Comparison of ENCODE assay signal across 29 mouse cellular contexts in genomic region chr9:85846186-85846585, GRCm38 (mm10). TPM values are rescaled to one million over a fixed set of nuclear protein-coding genes. Genes with fewer than 3 reads are reported as not detected.
A peak's percentile ranks its signal among the peaks of the same experiment; 100 is the strongest.
DNase-seq lines count a peak whose midpoint lies in the region; ATAC-seq and TF ChIP-seq lines count a peak whose summit lies in the region.
"Had no signal": no experiment of that assay in that cellular context is flagged by ENCODE, and none has a peak within 500 bp of the region (broad histone marks: within the 10 kb centered on the region; RNA-seq: fewer than 3 reads in every experiment).

No protein-coding gene starts in this region.

- H3K27me3 ChIP-seq in forebrain, postnatal 0 days (ENCODE audit: insufficient read depth, low read length): peaks cover 8% of the 10 kb centered on the region; the same call in 1 of the 2 replicates
- H3K27me3 ChIP-seq in forebrain, embryonic 11.5 days (ENCODE audit: control insufficient read depth, insufficient read depth, low read length): peaks cover 2% of the 10 kb centered on the region; the same call in 1 of the 2 replicates
- H3K27me3 ChIP-seq in kidney, postnatal 0 days (ENCODE audit: insufficient read depth, low read length): no peaks in the 10 kb centered on the region
- H3K27me3 ChIP-seq in midbrain, embryonic 14.5 days (ENCODE audit: control insufficient read depth, insufficient read depth, low read length): no peaks in the 10 kb centered on the region
- H3K27me3 ChIP-seq in midbrain, embryonic 15.5 days (replicated peaks): no peaks in the 10 kb centered on the region
- no peaks in the 10 kb centered on the region for H3K27me3 ChIP-seq in hindbrain, embryonic 16.5 days (replicated peaks; ENCODE audit: control insufficient read depth, insufficient read depth, low read length)
- H3K27me3 ChIP-seq: embryonic facial prominence, embryonic 15.5 days; limb, embryonic 15.5 days had no signal

- H3K4me1 ChIP-seq in forebrain, postnatal 0 days (ENCODE audit: insufficient read depth): no peaks in the 10 kb centered on the region
- peaks cover 4% of the 10 kb centered on the region; the same call in 1 of the 2 replicates for H3K4me1 ChIP-seq in forebrain, embryonic 11.5 days (replicated peaks; ENCODE audit: control insufficient read depth, insufficient read depth, low read length)
- H3K4me1 ChIP-seq in kidney, postnatal 0 days (replicated peaks; ENCODE audit: insufficient read depth, low read length): peaks cover 4% of the 10 kb centered on the region; the same call in 1 of the 2 replicates
- H3K4me1 ChIP-seq in midbrain, embryonic 14.5 days (ENCODE audit: control insufficient read depth, insufficient read depth, low read length): peaks cover 11% of the 10 kb centered on the region; the same call in 1 of the 2 replicates
- H3K4me1 ChIP-seq in midbrain, embryonic 15.5 days: peaks cover 26% of the 10 kb centered on the region
- peaks cover 11% of the 10 kb centered on the region for H3K4me1 ChIP-seq in hindbrain, embryonic 16.5 days (ENCODE audit: control insufficient read depth, insufficient read depth, low read depth, low read length)

- no peak for ATAC-seq in forebrain, postnatal 0 days
- no peak for ATAC-seq in forebrain, embryonic 11.5 days (replicated peaks; ENCODE audit: low FRiP score)
- ATAC-seq in kidney, postnatal 0 days (replicated peaks; ENCODE audit: low FRiP score, low read depth): no peak
- no peak for ATAC-seq in midbrain, embryonic 14.5 days (ENCODE audit: low FRiP score, low TSS enrichment)
- ATAC-seq in midbrain, embryonic 15.5 days (replicated peaks): no peak
- no peak for ATAC-seq in hindbrain, embryonic 16.5 days
- ATAC-seq: CD4-positive, CD25-positive, alpha-beta regulatory T cell, adult 4 months; intestine, embryonic 16.5 days; lung, postnatal 0 days had no signal

- no peak overlapping the region for H3K27ac ChIP-seq in forebrain, postnatal 0 days (ENCODE audit: low read depth, low read length)
- no peak overlapping the region for H3K27ac ChIP-seq in forebrain, embryonic 11.5 days (ENCODE audit: low read depth, low read length)
- no peak overlapping the region for H3K27ac ChIP-seq in kidney, postnatal 0 days
- no peak overlapping the region for H3K27ac ChIP-seq in midbrain, embryonic 14.5 days (replicated peaks; ENCODE audit: low read depth, low read length)
- H3K27ac ChIP-seq in midbrain, embryonic 15.5 days: no peak overlapping the region
- H3K27ac ChIP-seq in hindbrain, embryonic 16.5 days (ENCODE audit: low read depth, low read length): no peak overlapping the region
- H3K27ac ChIP-seq: embryonic facial prominence, embryonic 10.5 days; embryonic facial prominence, embryonic 15.5 days; layer of hippocampus, adult 2 months; limb, embryonic 15.5 days; liver, embryonic 13.5 days had no signal

- TF ChIP-seq CTCF in forebrain, postnatal 0 days (IDR thresholded peaks at IDR 0.05; ENCODE audit: low read depth): no peak
- no peak for TF ChIP-seq CTCF in kidney, postnatal 0 days (IDR thresholded peaks at IDR 0.05; ENCODE audit: low read depth)

- H3K4me3 ChIP-seq in forebrain, postnatal 0 days (ENCODE audit: low read depth, low read length): no peak overlapping the region
- no peak overlapping the region for H3K4me3 ChIP-seq in forebrain, embryonic 11.5 days (ENCODE audit: low read depth, low read length)
- no peak overlapping the region for H3K4me3 ChIP-seq in kidney, postnatal 0 days (replicated peaks; ENCODE audit: low read depth, low read length)
- H3K4me3 ChIP-seq in midbrain, embryonic 14.5 days (replicated peaks; ENCODE audit: low read depth, low read length): no peak overlapping the region
- no peak overlapping the region for H3K4me3 ChIP-seq in midbrain, embryonic 15.5 days
- no peak overlapping the region for H3K4me3 ChIP-seq in hindbrain, embryonic 16.5 days (ENCODE audit: low read length)
- H3K4me3 ChIP-seq: embryonic facial prominence, embryonic 10.5 days; embryonic facial prominence, embryonic 15.5 days; layer of hippocampus, adult 2 months; limb, embryonic 15.5 days; liver, embryonic 13.5 days; megakaryocyte, embryonic 14.5 days had no signal

- no peak overlapping the region for H3K9ac ChIP-seq in forebrain, postnatal 0 days
- H3K9ac ChIP-seq in forebrain, embryonic 11.5 days (ENCODE audit: low read length): no peak overlapping the region
- no peak overlapping the region for H3K9ac ChIP-seq in kidney, postnatal 0 days (ENCODE audit: low read depth, low read length)
- H3K9ac ChIP-seq in midbrain, embryonic 14.5 days (replicated peaks; ENCODE audit: low read length): no peak overlapping the region
- no peak overlapping the region for H3K9ac ChIP-seq in midbrain, embryonic 15.5 days
- H3K9ac ChIP-seq in hindbrain, embryonic 16.5 days (ENCODE audit: low read depth, low read length): no peak overlapping the region
- H3K9ac ChIP-seq: embryonic facial prominence, embryonic 15.5 days; limb, embryonic 15.5 days; liver, embryonic 13.5 days had no signal

- no peaks in the 10 kb centered on the region for H3K36me3 ChIP-seq in forebrain, postnatal 0 days (ENCODE audit: insufficient read depth)
- H3K36me3 ChIP-seq in forebrain, embryonic 11.5 days (ENCODE audit: control insufficient read depth, insufficient read depth, low read length): no peaks in the 10 kb centered on the region; the same call in 1 of the 2 replicates
- H3K36me3 ChIP-seq in kidney, postnatal 0 days (ENCODE audit: insufficient read depth, low read length): no peaks in the 10 kb centered on the region
- no peaks in the 10 kb centered on the region for H3K36me3 ChIP-seq in midbrain, embryonic 14.5 days (ENCODE audit: control insufficient read depth, insufficient read depth, low read length)
- no peaks in the 10 kb centered on the region for H3K36me3 ChIP-seq in midbrain, embryonic 15.5 days (replicated peaks)
- H3K36me3 ChIP-seq in hindbrain, embryonic 16.5 days (ENCODE audit: control insufficient read depth, insufficient read depth, low read length): no peaks in the 10 kb centered on the region
- H3K36me3 ChIP-seq: liver, embryonic 13.5 days had no signal

- no peak overlapping the region for H3K4me2 ChIP-seq in forebrain, postnatal 0 days (ENCODE audit: low read depth)
- H3K4me2 ChIP-seq in forebrain, embryonic 11.5 days (ENCODE audit: low read depth, low read length, severe bottlenecking): no peak overlapping the region
- no peak overlapping the region for H3K4me2 ChIP-seq in kidney, postnatal 0 days (ENCODE audit: low read length)
- H3K4me2 ChIP-seq in midbrain, embryonic 14.5 days (ENCODE audit: low read length): peak overlapping the region; percentile 20; the same call in 1 of the 2 replicates
- H3K4me2 ChIP-seq in midbrain, embryonic 15.5 days: no peak overlapping the region
- H3K4me2 ChIP-seq in hindbrain, embryonic 16.5 days (ENCODE audit: low read length): peak overlapping the region; percentile 10; the same call in 1 of the 2 replicates
- H3K4me2 ChIP-seq: embryonic facial prominence, embryonic 15.5 days; limb, embryonic 15.5 days; liver, embryonic 13.5 days had no signal

- DNase-seq in forebrain, postnatal 0 days: peak; percentile 7
- DNase-seq in forebrain, embryonic 11.5 days (ENCODE audit: low spot score): no peak
- DNase-seq in kidney, postnatal 0 days (ENCODE audit: low spot score): peak; percentile 31
- DNase-seq in kidney, adult 9 months: no peak
- DNase-seq in midbrain, embryonic 14.5 days: no peak
- DNase-seq in urinary bladder, adult 18-20 months (ENCODE audit: low spot score in 2 of 2): no peak
- DNase-seq: adrenal gland, postnatal 25 days; cerebellum, adult 18-20 months; cerebellum, postnatal 10 days; gastrocnemius, postnatal 14 days; heart, postnatal 14 days; kidney, adult 8-10 months; kidney, postnatal 25 days; liver, embryonic 13.5 days; lung, adult 18-20 months; lung, postnatal 4 days; thymus, postnatal 4 days had no signal

- whole genome bisulfite sequencing in forebrain, postnatal 0 days: 42% methylated on average over 2 of the region's 2 CpGs
- WGBS in forebrain, embryonic 11.5 days: 50% methylated on average over 2 of the region's 2 CpGs
- WGBS in kidney, postnatal 0 days: 53% methylated on average over 2 of the region's 2 CpGs
- WGBS in midbrain, embryonic 14.5 days: 55% methylated on average over 2 of the region's 2 CpGs
- WGBS in midbrain, embryonic 15.5 days: 64% methylated on average over 2 of the region's 2 CpGs
- WGBS in hindbrain, embryonic 16.5 days: 64% methylated on average over 2 of the region's 2 CpGs

- no peaks in the 10 kb centered on the region for H3K9me3 ChIP-seq in forebrain, postnatal 0 days (ENCODE audit: low read length)
- no peaks in the 10 kb centered on the region for H3K9me3 ChIP-seq in forebrain, embryonic 11.5 days (ENCODE audit: control insufficient read depth, low read length)
- H3K9me3 ChIP-seq in kidney, postnatal 0 days (replicated peaks; ENCODE audit: low read length): no peaks in the 10 kb centered on the region
- no peaks in the 10 kb centered on the region for H3K9me3 ChIP-seq in midbrain, embryonic 14.5 days (ENCODE audit: control insufficient read depth, low read length)
- no peaks in the 10 kb centered on the region for H3K9me3 ChIP-seq in midbrain, embryonic 15.5 days
- H3K9me3 ChIP-seq in hindbrain, embryonic 16.5 days (ENCODE audit: control insufficient read depth, low read length): no peaks in the 10 kb centered on the region
- H3K9me3 ChIP-seq: embryonic facial prominence, embryonic 10.5 days; embryonic facial prominence, embryonic 15.5 days; limb, embryonic 15.5 days; liver, embryonic 13.5 days had no signal

RNA-seq across cellular contexts. Expression of gene Tpbg, which starts 4.0 kb away (rescaled TPM):
- total RNA-seq in forebrain, postnatal 0 days (2014; rRNA removed): 19.8 and 22.3 TPM in 2 replicates
- polyA plus RNA-seq in forebrain, postnatal 0 days (2015; fragmentation: Nextera tagmentation; extraction: Ambion mirVana): 10.4 and 13.1 TPM in 2 replicates
- polyA plus RNA-seq in forebrain, embryonic 11.5 days (2014; fragmentation: Nextera tagmentation; extraction: Ambion mirVana): 33.8 and 39.5 TPM in 2 replicates
- 21.9 and 24.6 TPM in 2 replicates for polyA plus RNA-seq in kidney, postnatal 0 days (2015; fragmentation: Nextera tagmentation; extraction: Ambion mirVana)
- polyA plus RNA-seq in midbrain, embryonic 14.5 days (2014; fragmentation: Nextera tagmentation; extraction: Ambion mirVana): 15.3 and 20.2 TPM in 2 replicates
- 12.1 and 15.2 TPM in 2 replicates for polyA plus RNA-seq in midbrain, embryonic 15.5 days (2015; fragmentation: Nextera tagmentation; extraction: Ambion mirVana)
- 17.2 and 17.7 TPM in 2 replicates for polyA plus RNA-seq in hindbrain, embryonic 16.5 days (2015; fragmentation: Nextera tagmentation; extraction: Ambion mirVana)
- total RNA-seq: common myeloid progenitor, adult 5-6 weeks; granulocyte monocyte progenitor cell, adult 5-6 weeks had no signal
- polyA plus RNA-seq: CD4-positive, CD25-positive, alpha-beta regulatory T cell, adult 4 months had no signal

Comparison
In these comparisons a context has a peak if more than half of its experiments do, and no peak if none do; other contexts are left out.
1. DNase-seq: peak in forebrain, postnatal 0 days (single experiment) and kidney, postnatal 0 days (single experiment); none in forebrain, embryonic 11.5 days (single experiment), kidney, adult 9 months (single experiment), midbrain, embryonic 14.5 days (single experiment) and urinary bladder, adult 18-20 months (0 of 2).
2. H3K4me2 ChIP-seq: peak in midbrain, embryonic 14.5 days (single experiment) and hindbrain, embryonic 16.5 days (single experiment); none in forebrain, postnatal 0 days (single experiment), forebrain, embryonic 11.5 days (single experiment), kidney, postnatal 0 days (single experiment) and midbrain, embryonic 15.5 days (single experiment).